Mouse (Mus musculus) CH12.LX (cell line): ENCODE measurements around the gene Vamp4.

Experiments used
- CTCF ChIP-seq, 2 experiments: IDR thresholded peaks in 1 of 2; conservative IDR thresholded peaks in 1 of 2; 2 replicates each; pipeline ENCODE4 v1.5.1; 2011 to 2012; ENCODE audit warnings: low read depth in 2 of 2, low read length in 2 of 2, improper control_type of control experiment in 1 of 2, inconsistent platforms in 1 of 2, mild to moderate bottlenecking in 1 of 2, moderate library complexity in 1 of 2
- E2F4 ChIP-seq: IDR thresholded peaks from 2 replicates; pipeline ENCODE4 v1.6.1; 2011; ENCODE audit warnings: low read depth, low read length, improper control_type of control experiment; ENCODE audit not compliant: insufficient replicate concordance
- ELF1 ChIP-seq: IDR thresholded peaks from 2 replicates; pipeline ENCODE4 v1.6.1; 2014; ENCODE audit warnings: low read depth, mild to moderate bottlenecking, inconsistent platforms, low read length, improper control_type of control experiment
- HCFC1 ChIP-seq: IDR thresholded peaks from 2 replicates; pipeline ENCODE4 v1.6.1; 2012; ENCODE audit warnings: low read depth, mild to moderate bottlenecking, inconsistent platforms, low read length, improper control_type of control experiment
- JUN ChIP-seq: IDR thresholded peaks from 2 replicates; pipeline ENCODE4 v1.6.1; 2011; ENCODE audit warnings: low read depth, mild to moderate bottlenecking, low read length, improper control_type of control experiment, moderate library complexity; ENCODE audit not compliant: insufficient read depth
- JUND ChIP-seq: conservative IDR thresholded peaks from 2 replicates; pipeline ENCODE4 v1.6.1; 2011; ENCODE audit warnings: low read depth, low read length, improper control_type of control experiment
- MAX ChIP-seq: IDR thresholded peaks from 2 replicates; pipeline ENCODE4 v1.6.1; 2011; ENCODE audit warnings: low read length, improper control_type of control experiment
- MXI1 ChIP-seq: IDR thresholded peaks from 2 replicates; pipeline ENCODE4 v1.6.1; 2011; ENCODE audit warnings: mild to moderate bottlenecking, low read depth, low read length, improper control_type of control experiment
- NELFE ChIP-seq: IDR thresholded peaks from 2 replicates; pipeline ENCODE4 v1.6.1; 2011; ENCODE audit warnings: low read depth, low read length, improper control_type of control experiment
- NRF1 ChIP-seq: IDR thresholded peaks from 2 replicates; pipeline ENCODE4 v1.6.1; 2014; ENCODE audit warnings: low read depth, mild to moderate bottlenecking, inconsistent platforms, low read length, improper control_type of control experiment, moderate library complexity
- POLR2A ChIP-seq: IDR thresholded peaks from 2 replicates; pipeline ENCODE4 v1.6.1; 2011; ENCODE audit warnings: low read depth, mild to moderate bottlenecking, improper control_type of control experiment, low read length
- TCF12 ChIP-seq: IDR thresholded peaks from 2 replicates; pipeline ENCODE4 v1.6.1; 2014; ENCODE audit warnings: low read depth, mild to moderate bottlenecking, inconsistent platforms, low read length, improper control_type of control experiment
- USF1 ChIP-seq: IDR thresholded peaks from 2 replicates; pipeline ENCODE4 v1.6.1; 2014; ENCODE audit warnings: low read depth, mild to moderate bottlenecking, inconsistent platforms, low read length, improper control_type of control experiment
- ZC3H11A ChIP-seq: IDR thresholded peaks from 2 replicates; pipeline ENCODE4 v1.6.1; 2012; ENCODE audit warnings: low read depth, mild to moderate bottlenecking, inconsistent platforms, low read length, improper control_type of control experiment

- TF ChIP-seq HCFC1, result peak; percentile 88
- TF ChIP-seq CTCF (conservative IDR thresholded peaks at IDR 0.05 in 1 of 2, IDR thresholded peaks at IDR 0.05 in 1 of 2; ENCODE audit: low read depth in 2 of 2, low read length in 2 of 2), result peak in 1 of 2 experiments; percentile 39; a peak in 2 of 4 replicates
- peak; percentile 67 for TF ChIP-seq NRF1
- no peak; the same call in 1 of the 2 replicates for TF ChIP-seq USF1
- TF ChIP-seq E2F4, result peak; percentile 39; the same call in 1 of the 2 replicates
- TF ChIP-seq JUN, result no peak
- TF ChIP-seq MXI1, result peak; percentile 90
- TF ChIP-seq ELF1, result peak; percentile 91
- peak; percentile 91 for TF ChIP-seq POLR2A
- no peak for TF ChIP-seq JUND
- TF ChIP-seq ZC3H11A, result no peak
- TF ChIP-seq MAX, result peak; percentile 91
- peak; percentile 82 for TF ChIP-seq NELFE
- peak; percentile 77 for TF ChIP-seq TCF12
Measured at GRCm38 (mm10) chr1:162570260-162570748, at the start of gene Vamp4.
